Mouse (Mus musculus): Measurements from ENCODE around the gene Rbm42.

DNA sequence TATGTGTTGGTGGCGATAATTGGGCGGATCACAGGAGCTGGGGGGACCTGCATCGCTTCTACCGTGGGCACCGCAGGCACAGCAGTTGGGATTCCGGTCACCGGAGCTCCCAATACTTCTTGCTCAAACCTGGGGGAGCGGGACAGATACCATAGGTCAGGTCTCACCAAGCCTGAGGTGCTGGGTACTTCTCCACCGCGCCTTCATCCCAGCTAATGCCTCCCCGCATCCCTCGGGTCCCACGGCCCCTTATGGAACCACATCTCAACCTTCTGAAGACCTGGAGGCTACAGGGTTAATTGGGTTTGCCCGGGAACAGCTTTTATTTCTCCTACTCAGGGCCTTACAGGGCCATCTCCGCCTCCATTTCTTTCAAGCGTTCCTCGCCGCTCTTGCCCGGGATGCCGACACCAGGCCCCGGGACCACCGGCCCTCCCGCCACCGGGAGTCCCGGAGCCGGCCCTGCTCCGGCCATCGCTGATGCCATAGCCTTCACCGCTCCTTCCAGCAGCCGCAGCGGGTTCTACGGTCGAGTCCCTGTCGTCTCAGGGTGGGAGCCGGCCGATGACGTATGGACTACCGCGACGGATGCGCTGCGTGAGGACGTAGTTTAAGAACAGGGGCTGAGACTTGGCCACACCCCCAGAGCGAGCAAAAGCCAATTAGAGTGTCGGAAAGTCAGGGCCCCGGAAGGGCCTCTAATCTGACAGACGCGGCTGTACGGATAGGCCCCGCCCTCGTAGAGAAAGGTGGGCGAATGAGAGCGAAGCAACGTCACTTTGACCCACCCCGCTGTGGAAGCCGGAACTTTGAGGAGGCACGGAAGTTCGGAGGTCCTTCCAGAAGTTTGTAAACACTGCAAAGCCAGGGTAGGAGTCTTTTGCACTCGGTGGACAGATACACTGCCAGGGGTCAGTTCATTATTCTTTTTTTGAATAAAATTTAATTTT lies at the start of gene Rbm42:
- TF ChIP-seq CTCF (IDR thresholded peaks at IDR 0.05; ENCODE audit: low read depth, low read length) (no peak), POLR2A (IDR thresholded peaks at IDR 0.05; ENCODE audit: extremely low read depth, insufficient read depth, low read length) (0 out of 2 replicates have a peak, but pooled peaks have one; percentile 33)
